Mouse (Mus musculus): ENCODE results near the gene Vstm2b.

- TF ChIP-seq CTCF (IDR thresholded peaks at IDR 0.05; ENCODE audit: insufficient read depth, low read length) (no peak), POLR2A (IDR thresholded peaks at IDR 0.05; ENCODE audit: borderline replicate concordance, extremely low read depth, low read depth, low read length) (no peak)
These were observed 30.3 kb downstream of the Vstm2b start for GRCm38 (mm10) chr7:40928391-40928790.
